Mouse (Mus musculus): Measurements from ENCODE around the gene Rabep1.
"Not testable (repeated sequence)": the region's sequence is repeated elsewhere in the genome, so short reads cannot be mapped to it uniquely, and the experiment has no call there.

Rabep1 gene

DNA sequence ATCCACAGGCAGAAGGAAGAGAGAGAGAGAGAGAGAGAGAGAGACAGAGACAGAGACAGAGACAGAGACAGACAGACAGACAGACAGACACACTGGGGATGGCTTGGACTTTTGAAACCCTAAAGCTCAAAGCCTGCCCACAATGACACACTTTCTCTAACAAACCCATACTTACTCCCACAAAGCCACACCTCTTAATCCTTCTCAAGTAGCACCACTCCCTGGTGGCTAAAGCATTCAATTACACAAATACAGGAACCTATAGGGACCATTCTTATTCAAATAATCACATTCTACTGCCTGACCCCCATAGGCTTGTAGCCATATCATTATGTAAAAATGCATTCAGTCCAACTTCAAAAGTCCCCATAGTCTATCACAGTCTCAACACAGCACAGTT is 11.2 kb upstream of the Rabep1 start:
- no peak for DNase-seq

DNA sequence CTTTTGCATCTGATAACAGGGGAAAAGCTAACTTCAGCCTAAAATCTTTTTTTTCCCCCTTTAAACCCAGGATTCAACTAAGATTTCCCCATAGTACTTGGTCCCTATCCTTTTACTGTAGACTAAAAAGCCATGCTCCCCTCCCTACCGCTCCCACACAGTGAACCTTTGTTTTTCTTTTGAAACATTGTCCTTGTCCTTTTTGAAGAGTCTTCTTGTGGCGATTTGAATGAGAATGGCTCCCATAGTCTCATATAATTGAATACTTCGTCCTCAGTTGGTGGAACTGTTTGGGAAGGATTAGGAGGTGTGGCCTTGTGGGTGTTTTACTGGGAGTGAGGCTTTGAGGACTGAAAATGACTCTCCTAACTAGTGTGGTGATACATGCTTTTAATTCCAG is 10.7 kb upstream of the Rabep1 start:
- DNase-seq = no peak

DNA sequence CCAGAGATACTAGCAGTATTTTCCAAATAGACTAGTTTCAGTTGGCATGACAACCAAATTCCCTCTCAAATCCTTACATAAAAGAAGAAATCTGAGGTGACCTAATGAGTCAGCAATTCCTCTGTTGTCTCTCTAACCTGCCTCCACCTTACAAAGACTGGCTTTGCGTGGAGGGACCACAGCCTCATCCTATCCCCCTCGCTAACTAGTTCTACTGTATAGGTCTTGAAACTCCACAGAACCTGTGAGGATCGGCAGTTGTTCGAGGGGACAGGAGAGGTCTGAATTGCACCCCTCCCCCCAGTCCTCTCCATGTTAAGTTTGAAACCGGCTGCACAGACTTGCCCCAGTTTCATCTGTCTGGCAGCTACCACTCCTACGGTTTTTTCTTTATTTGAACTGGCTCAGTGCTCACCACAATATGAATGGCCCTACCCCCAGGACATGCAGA is 9.2 kb upstream of the Rabep1 start:
- no peak for DNase-seq

DNA sequence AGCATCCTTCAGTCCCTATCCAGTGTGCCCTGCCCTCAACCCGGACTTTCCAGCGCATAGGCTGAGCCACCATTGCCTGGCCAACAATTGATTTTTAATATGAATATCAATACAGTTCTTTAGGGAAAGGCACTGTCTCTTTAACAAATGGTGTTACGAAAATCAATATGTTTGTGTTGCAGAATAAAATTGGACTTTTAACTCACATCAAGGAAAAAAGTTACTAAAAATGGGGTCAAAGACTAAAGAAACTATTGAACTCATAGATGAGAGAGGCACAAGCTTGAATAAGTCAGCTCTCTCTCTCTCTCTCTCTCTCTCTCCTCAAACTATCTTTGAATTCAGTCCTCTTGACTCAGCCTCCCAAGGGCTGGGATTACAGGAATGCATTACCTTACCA is 7.5 kb upstream of the Rabep1 start:
- no peak for DNase-seq

DNA sequence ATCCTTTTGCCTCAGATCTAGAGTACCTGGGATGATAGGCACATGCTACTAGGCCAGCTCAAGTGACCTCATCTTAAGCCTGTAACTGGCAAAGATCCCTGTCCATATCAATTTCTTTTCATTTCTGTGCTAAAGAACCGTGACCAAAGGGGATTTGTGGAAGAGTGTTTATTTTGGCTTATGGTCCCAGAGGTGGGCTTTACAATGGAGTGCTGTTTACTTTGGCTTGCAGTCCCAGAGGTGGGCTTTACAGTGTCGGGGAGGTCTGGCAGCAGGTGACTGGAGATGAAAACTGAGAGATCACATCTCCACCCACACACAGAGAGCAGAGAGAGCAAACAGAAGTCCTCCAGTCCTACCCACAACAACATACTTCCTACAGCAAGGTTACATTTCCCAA is 6.0 kb upstream of the Rabep1 start:
- DNase-seq = no peak

DNA sequence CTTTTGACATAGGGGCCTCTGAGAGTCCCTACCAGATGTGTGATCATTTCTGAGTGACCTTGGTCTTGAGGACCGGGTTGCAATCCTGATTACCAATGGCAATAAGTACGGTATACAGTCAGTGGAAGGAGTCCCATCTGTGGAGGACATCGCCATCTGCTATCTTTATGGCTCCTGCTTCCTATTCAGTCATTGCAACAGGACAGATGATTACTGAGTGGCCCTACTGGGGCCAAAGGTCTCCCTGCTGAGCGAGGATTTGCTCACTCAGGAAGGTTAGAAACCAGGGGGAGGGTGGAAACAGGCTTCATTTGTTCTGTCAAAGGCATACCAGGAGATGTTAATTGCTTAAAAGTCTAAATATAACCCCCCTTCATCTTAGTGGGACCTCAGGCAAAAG is 1.6 kb upstream of the Rabep1 start:
- DNase-seq = no peak

DNA sequence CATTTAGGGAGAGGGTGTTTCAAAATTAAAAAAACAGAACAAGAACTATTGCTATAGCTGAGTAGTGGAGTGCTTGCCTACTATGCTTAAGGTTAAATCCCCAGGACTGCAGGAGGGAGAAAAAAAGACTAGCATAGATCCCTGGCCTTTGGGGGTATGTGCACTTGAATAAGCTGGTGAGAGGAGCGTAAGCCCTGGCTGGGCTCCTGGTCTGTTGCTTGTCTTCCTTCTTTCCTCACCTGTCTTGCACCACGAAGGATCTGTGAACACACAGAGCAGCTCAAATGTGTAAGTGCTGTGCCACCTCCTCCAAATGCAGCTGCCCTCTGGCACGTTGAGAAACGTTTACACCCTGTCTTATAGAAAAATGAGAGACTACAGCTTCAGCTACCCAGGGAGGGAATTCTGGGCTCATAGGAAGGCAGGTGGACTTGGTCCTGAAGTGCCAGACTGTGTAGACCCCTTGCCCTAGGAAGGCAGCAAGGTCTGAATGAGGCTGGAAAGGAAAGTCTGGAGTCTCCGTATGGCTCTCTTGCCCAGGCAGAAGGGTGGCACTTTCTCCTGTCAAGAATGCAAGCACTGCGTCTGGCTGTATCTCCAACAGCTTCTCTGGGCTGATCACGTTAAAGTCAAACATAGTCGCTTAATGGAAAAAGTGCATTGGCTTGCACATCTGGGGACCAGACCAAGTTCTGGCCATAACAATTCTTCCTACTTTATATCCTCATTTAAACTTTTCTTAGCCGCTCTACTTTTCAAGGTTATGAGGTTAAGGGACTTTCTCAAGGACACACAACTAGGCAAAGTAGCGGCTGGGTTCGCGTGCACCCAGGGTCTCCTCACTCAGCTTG is 652 bp upstream of the Rabep1 start:
- peak; percentile 7 for DNase-seq

DNA sequence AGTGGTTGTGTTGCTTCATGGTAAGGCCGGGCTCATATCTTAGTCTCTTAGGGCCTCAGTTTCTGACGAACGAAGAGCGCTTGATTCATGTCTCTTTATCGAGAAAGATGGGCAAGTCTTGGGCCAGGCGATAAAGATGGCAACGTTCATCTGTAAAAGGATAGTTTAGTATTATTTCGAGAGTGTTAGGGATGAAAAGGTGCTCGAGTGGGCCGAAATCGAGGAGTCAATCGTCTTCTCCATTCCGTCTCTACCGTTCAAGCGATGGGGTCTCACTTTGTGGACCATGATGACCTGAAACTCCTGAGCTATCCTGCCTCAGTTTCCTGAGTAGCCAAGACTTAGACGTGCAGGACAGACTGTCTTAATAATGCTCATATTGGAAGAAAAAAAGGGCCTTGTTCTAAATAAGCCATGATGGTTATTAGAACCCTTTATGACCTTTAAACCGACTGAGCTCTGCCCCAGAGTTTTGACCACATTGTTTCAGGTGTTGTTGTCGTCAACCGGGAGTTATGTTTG is 940 bp downstream of the Rabep1 start:
- DNase-seq = no peak

DNA sequence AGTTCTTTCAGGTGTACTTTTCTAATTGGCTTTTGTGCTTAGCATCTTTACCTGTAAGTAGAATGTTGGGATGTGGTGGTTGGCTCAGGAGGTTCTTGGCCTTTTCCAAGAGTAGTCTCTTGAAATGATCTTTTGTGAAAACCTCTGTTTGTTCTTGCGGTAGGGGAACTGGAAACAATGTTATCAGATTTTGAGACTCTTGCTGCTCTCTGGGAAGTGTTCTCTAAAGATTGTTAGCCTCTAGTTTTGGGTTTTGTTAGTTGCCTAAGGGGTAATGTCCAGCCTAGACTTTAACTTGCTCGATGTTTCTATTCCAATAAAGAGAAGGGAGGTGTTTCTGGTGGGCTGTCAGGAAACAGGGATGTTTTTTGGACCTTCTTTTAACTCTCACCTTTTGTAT is 1.5 kb downstream of the Rabep1 start:
- DNase-seq = no peak

DNA sequence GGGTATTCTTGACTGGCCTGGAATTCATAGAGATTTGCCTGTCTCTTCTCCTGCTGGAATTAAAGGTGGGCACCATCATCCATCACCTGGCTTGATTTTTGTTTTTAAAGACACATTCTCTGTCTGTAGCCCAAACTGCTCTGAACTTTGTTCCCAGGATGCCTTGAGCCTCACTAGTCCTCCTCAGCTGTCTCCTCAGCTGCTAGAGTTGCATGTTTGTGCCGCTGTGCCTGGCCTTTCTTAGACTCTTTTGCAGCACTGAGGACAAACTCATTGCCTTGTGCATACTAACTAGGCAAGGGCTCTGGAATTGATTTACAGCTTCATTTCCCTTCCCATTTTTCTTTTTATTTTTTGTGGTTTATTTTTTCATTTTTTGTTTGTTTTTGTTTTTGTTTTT is 15.8 kb downstream of the Rabep1 start:
- no peak for DNase-seq

DNA sequence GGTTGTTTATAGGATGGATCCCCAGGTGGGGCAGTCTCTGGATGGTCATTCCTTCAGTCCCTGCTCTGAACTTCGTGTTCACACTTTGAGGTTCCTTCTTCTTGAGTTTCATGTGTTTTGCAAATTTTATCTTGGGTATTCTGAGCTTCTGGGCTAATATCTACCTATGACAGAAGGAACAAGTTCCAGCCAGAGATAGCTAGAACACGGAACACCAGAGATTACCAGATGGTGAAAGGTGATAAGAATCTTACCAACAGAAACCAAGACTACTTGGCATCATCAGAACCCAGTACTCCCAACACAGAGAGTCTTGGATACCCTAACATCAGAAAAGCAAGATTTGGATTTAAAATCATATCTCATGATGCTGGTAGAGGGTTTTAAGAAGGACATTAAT is 18.6 kb downstream of the Rabep1 start:
- DNase-seq = not testable (repeated sequence)

DNA sequence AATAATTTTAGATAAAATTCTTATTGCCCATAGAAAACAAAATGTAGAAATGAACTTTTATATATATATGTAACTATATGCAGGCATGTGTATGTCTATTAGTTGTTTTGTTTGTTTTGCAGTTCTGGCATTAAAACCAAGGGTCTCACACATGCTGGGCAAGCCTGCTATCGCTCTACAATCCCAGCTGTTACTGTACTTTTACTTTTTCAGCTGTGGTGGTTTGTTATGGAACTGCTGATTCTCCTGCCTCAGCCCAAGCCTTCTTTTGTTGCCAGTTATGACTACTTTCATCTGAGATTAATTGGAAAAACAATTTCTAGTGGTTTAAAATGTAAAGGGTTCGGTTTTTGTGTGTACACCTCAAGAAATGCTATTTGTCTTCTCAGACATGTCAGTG is 20.6 kb downstream of the Rabep1 start:
- no peak for DNase-seq

DNA sequence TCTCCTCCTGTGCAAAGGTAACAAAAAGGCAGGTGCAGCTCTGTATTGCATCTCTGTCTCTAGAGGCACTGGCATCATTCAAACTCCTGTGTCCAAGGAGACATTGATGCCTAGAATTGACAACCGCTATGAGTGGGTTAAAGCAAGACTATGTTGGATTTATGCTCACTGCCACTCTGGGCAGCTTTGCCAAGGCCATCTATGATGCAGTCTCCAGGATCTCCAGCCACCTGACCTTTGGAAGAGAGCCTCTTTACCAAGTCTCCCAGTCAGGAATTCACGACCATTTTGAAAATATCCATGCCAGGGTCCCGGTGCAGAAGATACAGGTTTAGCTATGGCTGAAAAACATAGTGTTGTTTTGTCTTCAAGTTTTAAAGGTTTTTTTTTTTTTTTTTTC is 24.7 kb downstream of the Rabep1 start:
- DNase-seq = no peak

DNA sequence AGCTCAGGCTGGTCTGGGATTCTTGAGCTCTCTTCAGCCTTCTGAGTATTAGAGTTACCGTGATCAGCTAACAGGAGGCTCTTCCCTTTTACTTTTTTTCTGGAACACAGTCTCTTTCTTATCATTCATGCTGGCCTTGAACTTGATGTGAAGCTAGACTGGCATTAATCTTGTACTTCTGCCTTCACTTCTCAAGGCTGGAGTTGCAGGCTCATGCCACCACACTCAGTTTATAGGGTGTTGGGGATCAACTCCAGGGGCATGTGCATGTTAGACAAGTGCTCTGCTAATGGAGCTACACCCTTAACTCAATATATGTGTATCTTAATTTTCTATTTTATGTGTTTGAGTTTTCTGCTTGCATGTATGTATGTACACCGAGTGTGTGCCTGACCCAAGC is 25.2 kb downstream of the Rabep1 start:
- no peak for DNase-seq

DNA sequence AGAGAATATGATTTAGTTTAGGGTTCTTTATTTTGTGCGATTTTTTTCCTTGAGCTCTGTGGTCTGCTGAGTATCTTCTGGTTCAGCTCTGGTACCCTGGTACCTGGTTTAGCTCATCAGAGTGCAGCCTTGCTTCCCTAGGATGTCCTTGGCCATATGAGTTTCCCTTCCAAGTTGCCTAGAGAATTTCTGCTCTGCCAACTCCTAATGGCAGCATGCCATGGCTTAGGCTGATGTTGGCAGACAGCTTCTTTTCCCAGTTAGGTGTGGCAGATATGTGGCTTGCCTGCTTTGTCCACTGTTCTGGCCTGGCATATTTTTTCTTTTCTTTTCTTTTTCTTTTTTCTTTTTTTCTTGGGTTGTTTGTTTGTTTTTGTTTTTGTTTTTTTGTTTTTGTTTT is 25.8 kb downstream of the Rabep1 start:
- peak; percentile 59 for DNase-seq

DNA sequence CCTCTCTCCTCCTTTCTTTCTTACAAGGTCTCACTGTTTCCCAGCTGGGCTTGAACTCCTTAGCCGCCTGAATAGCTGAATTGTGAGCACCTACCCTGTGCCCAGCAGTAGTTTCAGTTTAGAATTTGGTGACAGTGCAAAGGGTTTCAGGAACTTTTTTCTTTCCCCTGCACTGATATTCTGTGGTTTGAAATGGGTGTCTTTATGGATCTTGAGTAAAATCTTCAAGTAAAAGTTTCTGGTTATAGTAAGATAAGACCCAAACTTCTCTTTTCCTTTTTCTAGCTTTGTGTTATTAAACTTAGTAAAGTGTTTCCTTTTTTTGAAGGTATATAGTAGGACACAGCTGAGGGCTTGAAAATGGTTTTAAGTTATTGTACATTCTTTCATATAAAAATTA is 26.5 kb downstream of the Rabep1 start:
- DNase-seq = no peak

DNA sequence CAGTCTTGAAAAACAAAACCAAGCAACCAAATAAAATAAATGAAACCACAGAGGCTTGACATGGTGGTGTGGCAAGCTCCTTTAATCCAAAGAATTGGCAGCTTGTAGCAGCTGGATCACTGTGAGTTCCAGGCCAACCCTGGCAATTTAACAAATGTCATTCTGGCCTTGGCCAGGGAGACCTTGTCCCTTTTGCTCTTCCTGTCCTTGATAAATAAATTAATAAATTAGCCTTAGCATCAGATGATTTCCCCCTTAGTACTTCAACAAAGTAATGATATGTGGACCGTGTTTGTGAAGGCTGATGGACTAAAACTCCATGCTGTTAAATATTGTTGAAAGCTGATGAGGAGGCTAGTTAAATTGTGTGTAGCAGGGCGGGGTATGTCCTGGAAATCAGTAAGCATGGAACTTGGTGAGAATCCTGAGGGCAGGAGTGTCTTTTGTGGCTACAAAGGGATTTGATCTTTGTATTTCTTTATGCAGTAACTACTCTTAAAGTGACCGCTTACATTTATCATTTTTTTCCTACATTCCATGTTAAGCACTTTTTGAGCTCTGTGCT is 27.3 kb downstream of the Rabep1 start:
- no peak for DNase-seq

DNA sequence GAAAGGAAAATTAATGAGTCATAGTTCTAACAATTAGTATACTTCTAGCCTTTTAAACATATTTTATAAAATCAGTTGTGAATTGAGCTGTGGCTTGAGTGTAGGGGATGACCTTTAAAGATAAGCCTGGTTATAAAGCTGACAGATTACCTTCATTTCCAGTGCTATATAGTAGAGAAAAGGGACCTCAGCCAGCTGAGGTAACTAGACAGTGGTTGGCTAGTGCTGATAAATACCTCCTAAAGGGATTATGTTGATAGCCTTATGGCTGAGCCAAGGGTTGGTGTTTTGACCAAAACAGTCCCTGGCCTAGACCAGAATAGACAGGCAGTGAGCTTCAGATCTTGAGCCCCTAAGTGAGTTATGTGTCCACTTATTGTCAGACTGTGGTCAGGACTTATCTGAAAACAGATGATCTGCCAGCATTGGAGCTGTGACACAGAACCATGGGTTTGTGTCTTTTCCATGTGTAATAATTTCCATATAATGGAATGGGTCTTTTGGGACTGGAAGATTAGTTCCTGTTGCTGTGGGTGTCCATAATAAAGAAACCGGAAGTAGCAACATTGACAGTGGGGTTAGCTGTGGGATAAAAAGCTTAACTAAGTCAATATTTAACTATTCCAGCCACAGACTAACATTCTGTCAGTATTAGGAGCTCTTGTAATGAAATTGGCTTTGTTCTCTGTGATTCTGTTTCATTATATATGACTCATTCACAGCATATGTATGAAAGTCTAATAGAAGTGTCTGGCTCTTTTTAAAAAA is 29.5 kb downstream of the Rabep1 start:
- no peak for DNase-seq

DNA sequence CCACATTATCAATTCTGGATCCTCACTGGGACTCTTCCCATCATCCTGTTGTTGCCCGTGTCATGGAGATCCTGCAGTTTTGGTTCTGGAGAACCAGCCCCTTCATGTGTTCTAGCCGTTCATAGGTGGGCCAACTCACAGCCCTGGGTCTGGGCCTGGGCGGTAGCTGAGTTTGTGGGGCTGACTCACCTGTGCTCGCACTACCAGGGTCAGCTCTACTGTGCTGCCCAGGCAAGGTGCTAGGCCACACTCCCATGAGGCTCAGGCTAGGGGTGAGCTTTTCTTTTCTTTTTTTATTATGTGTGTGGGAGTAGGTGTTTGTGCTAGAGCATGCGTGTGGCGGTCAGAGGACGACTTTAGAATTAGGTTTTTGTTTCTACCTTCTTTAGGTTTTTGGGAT is 33.1 kb downstream of the Rabep1 start:
- DNase-seq = no peak

DNA sequence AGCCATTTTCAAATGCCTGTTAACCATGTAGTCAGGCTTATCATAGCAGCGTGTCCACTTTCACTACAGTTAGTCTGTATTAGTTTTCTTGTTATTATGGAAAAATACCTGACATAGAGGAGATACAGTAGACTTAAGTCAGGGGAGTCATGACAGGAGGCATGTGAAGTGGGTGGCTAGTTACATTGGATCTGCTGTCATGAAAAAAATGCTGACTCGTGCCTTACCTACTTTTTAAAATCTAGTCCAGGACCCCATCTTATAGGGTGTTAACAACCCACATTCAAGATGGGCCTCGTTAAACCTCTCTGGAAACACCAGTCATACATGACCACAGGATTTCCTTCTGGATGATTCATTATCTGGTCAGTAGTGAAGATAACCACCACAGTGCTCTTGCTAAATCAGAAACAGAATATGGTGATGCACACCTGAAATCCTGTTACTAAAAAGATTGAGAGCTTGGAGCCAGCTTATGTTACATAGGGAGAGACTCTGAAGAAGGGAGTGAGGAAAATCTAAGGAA is 38.4 kb downstream of the Rabep1 start:
- DNase-seq = no peak

DNA sequence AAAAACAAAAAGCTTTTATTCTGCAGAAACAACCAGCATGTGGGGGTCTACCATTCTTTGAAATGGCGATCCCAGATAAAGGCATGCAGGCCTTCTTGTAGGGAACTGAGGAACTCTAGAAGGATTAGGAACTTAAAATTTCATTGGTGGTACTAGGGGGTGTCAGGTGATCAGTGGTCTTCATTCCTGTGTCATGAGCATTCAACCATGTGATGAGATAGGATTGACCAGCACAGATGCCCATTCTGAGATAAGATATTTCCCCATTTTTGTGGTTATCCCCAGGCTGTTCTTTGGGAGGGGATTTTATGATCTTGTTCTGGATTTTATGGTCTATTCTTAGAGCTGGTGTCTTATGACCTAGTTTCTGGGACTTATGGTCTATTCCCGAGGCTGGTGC is 46.1 kb downstream of the Rabep1 start:
- DNase-seq = no peak

DNA sequence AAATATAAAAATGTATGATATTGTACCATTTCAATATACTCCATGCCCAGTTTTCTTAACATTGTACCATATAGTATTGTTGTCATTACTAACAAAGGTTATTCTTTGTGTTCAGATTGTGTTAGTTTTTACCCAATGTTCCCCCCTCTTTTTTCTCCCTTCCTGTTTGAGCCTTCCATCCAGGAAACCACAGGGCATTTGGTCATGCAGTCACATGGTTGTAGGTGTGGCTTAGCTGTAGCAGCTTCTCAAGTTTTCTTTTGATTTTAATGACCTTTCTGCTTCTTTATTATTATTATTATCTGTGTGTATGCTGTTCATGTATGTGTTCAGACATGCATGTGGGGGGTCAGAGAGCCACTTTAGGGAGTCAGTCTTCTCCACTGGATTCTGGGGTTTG is 47.0 kb downstream of the Rabep1 start:
- DNase-seq = no peak

DNA sequence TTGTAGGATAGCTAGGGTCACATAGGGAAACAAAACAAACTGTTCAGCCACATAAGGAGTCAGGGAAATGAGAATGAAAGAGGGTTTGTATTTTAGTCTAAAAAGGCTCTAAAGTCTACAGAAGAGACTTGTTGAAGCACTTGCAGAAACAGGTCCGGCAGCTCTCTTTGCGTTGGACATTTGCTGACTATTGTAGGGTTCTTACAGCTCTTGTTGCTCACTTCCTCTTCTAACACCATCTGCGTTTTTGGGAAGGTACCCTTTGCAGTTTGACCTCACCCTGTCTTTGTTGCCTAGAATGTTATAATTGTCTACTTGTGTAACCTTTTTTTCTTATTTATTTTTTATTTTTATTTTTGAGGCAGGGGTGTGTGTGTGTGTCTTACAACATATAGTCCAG is 53.1 kb downstream of the Rabep1 start:
- no peak for DNase-seq

DNA sequence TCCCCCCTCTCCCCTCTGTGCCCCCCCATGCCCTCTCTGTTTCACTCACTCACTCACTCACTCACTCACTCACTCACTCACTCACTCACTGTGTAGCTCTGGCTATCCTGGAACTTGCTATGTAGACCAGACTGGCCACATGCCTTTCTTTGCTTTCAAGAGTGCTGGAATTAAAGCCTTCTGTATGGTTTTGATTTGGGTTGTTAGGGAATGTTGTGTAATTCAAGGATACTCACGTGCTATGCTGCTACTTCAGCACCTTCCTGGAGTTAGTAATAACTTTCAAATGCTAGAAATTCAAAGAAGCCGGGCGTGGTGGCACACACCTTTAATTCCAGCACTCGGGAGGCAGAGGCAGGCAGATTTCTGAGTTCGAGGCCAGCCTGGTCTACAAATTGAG is 53.6 kb downstream of the Rabep1 start:
- DNase-seq = not testable (repeated sequence)
